Mouse (Mus musculus): ENCODE measurements around the gene Tecta. TPM values are rescaled to one million over a fixed set of nuclear protein-coding genes. Genes with fewer than 3 reads are reported as not detected.

Gene Tecta
- polyA plus RNA-seq, 1 experiment from 2014 or later, result not detected

GRCm38 (mm10) chr9:42382628-42383347, 16.9 kb downstream of the Tecta start:
- Histone ChIP-seq H3K9ac (no peak overlapping the region), H3K4me3 (no peak overlapping the region), H3K4me2 (no peak overlapping the region), H3K4me1 (no peaks in the 10 kb centered on the region), H3K9me3 (no peaks in the 10 kb centered on the region), H3K36me3 (no peaks in the 10 kb centered on the region), H3K27ac (no peak overlapping the region), H3K27me3 (no peaks in the 10 kb centered on the region)
- 86% methylated on average over 8 of the region's 8 CpGs for WGBS
- ATAC-seq (ENCODE audit: borderline replicate concordance, extremely low read depth, low FRiP score, low TSS enrichment), result no peak

- WGBS, result 75% methylated on average over 5 of the region's 5 CpGs
- no peak overlapping the region for H3K4me3 ChIP-seq
- H3K36me3 ChIP-seq, result no peaks in the 10 kb centered on the region
- no peaks in the 10 kb centered on the region for H3K9me3 ChIP-seq
- H3K4me1 ChIP-seq, result no peaks in the 10 kb centered on the region
- no peak overlapping the region for H3K4me2 ChIP-seq
- no peak overlapping the region for H3K9ac ChIP-seq
- H3K27ac ChIP-seq, result no peak overlapping the region
- no peaks in the 10 kb centered on the region for H3K27me3 ChIP-seq
- no peak for ATAC-seq (ENCODE audit: borderline replicate concordance, extremely low read depth, low FRiP score, low TSS enrichment)
Observed at GRCm38 (mm10) chr9:42382063-42382462, 17.7 kb downstream of the Tecta start.

DNA sequence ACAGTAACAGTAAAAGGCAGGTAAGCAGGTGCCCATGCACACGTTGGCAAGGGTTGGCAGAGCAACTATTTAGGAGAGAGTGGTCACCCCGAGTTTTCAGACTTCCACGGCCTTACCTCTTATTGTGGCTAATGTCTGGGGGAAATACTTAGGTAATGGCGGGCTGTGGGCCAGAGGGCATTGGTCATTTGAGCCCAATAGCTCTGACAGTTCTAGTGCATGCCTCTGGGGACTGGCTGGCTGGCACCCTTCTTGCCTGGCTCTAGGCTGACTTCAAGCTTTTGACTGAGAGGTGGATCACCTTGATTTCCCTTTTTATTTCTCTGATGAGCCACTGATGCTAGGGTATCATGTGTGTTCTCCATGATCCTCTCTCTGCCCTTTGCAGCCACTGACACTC, 21.7 kb downstream of the Tecta start:
- Histone ChIP-seq H3K4me3 (no peak overlapping the region), H3K4me2 (no peak overlapping the region), H3K9ac (no peak overlapping the region), H3K27ac (no peak overlapping the region), H3K9me3 (no peaks in the 10 kb centered on the region), H3K27me3 (no peaks in the 10 kb centered on the region), H3K36me3 (no peaks in the 10 kb centered on the region), H3K4me1 (no peaks in the 10 kb centered on the region)
- WGBS, result 89% methylated on average over 4 of the region's 4 CpGs
- ATAC-seq (ENCODE audit: borderline replicate concordance, extremely low read depth, low FRiP score, low TSS enrichment), result no peak

GRCm38 (mm10) chr9:42377656-42378055, 22.1 kb downstream of the Tecta start:
- no peaks in the 10 kb centered on the region for H3K27me3 ChIP-seq
- ATAC-seq (ENCODE audit: borderline replicate concordance, extremely low read depth, low FRiP score, low TSS enrichment), result no peak
- WGBS, result 95% methylated on average over 15 of the region's 15 CpGs
- H3K9ac ChIP-seq, result no peak overlapping the region
- no peaks in the 10 kb centered on the region for H3K4me1 ChIP-seq
- no peak overlapping the region for H3K4me3 ChIP-seq
- H3K9me3 ChIP-seq, result no peaks in the 10 kb centered on the region
- no peak overlapping the region for H3K4me2 ChIP-seq
- no peak overlapping the region for H3K27ac ChIP-seq
- H3K36me3 ChIP-seq, result no peaks in the 10 kb centered on the region

- no peak for ATAC-seq (ENCODE audit: borderline replicate concordance, extremely low read depth, low FRiP score, low TSS enrichment)
- Histone ChIP-seq H3K4me1 (no peaks in the 10 kb centered on the region), H3K27ac (no peak overlapping the region), H3K4me2 (no peak overlapping the region), H3K9me3 (no peaks in the 10 kb centered on the region), H3K27me3 (no peaks in the 10 kb centered on the region), H3K36me3 (no peaks in the 10 kb centered on the region), H3K9ac (no peak overlapping the region), H3K4me3 (no peak overlapping the region)
- WGBS, result 54% methylated on average over 6 of the region's 6 CpGs
Observed at GRCm38 (mm10) chr9:42371670-42372368, 27.9 kb downstream of the Tecta start.

GRCm38 (mm10) chr9:42357585-42357984, 42.1 kb downstream of the Tecta start:
- Histone ChIP-seq H3K9me3 (no peaks in the 10 kb centered on the region), H3K4me2 (no peak overlapping the region), H3K27ac (no peak overlapping the region), H3K4me3 (no peak overlapping the region), H3K27me3 (no peaks in the 10 kb centered on the region), H3K9ac (no peak overlapping the region), H3K4me1 (no peaks in the 10 kb centered on the region), H3K36me3 (no peaks in the 10 kb centered on the region)
- no peak for ATAC-seq (ENCODE audit: borderline replicate concordance, extremely low read depth, low FRiP score, low TSS enrichment)
- WGBS, result 77% methylated on average over 4 of the region's 4 CpGs

GRCm38 (mm10) chr9:42354871-42355270, 44.9 kb downstream of the Tecta start:
- no peak for ATAC-seq (ENCODE audit: borderline replicate concordance, extremely low read depth, low FRiP score, low TSS enrichment)
- Histone ChIP-seq H3K27ac (no peak overlapping the region), H3K9ac (no peak overlapping the region), H3K27me3 (no peaks in the 10 kb centered on the region), H3K4me3 (no peak overlapping the region), H3K9me3 (no peaks in the 10 kb centered on the region), H3K4me2 (no peak overlapping the region), H3K36me3 (no peaks in the 10 kb centered on the region), H3K4me1 (no peaks in the 10 kb centered on the region)
- WGBS, result 66% methylated on average over 1 of the region's 1 CpGs

- H3K36me3 ChIP-seq, result no peaks in the 10 kb centered on the region
- no peak for ATAC-seq (ENCODE audit: borderline replicate concordance, extremely low read depth, low FRiP score, low TSS enrichment)
Observed at GRCm38 (mm10) chr9:42349791-42350190, 49.9 kb downstream of the Tecta start.

GRCm38 (mm10) chr9:42346297-42346696, 53.4 kb downstream of the Tecta start:
- Histone ChIP-seq H3K36me3 (no peaks in the 10 kb centered on the region), H3K9ac (no peak overlapping the region), H3K4me1 (no peaks in the 10 kb centered on the region), H3K9me3 (no peaks in the 10 kb centered on the region), H3K27me3 (no peaks in the 10 kb centered on the region), H3K4me2 (no peak overlapping the region), H3K4me3 (no peak overlapping the region), H3K27ac (no peak overlapping the region)
- ATAC-seq (ENCODE audit: borderline replicate concordance, extremely low read depth, low FRiP score, low TSS enrichment), result no peak

More at GRCm38 (mm10) chr9:42349791-42350190, 49.9 kb downstream of the Tecta start:
- WGBS, result 27% methylated on average over 7 of the region's 7 CpGs
- no peak overlapping the region for H3K4me3 ChIP-seq
- no peaks in the 10 kb centered on the region for H3K4me1 ChIP-seq
- no peak overlapping the region for H3K27ac ChIP-seq
- H3K9me3 ChIP-seq, result no peaks in the 10 kb centered on the region
- no peak overlapping the region for H3K9ac ChIP-seq
- H3K4me2 ChIP-seq, result no peak overlapping the region
- no peaks in the 10 kb centered on the region for H3K27me3 ChIP-seq

DNA sequence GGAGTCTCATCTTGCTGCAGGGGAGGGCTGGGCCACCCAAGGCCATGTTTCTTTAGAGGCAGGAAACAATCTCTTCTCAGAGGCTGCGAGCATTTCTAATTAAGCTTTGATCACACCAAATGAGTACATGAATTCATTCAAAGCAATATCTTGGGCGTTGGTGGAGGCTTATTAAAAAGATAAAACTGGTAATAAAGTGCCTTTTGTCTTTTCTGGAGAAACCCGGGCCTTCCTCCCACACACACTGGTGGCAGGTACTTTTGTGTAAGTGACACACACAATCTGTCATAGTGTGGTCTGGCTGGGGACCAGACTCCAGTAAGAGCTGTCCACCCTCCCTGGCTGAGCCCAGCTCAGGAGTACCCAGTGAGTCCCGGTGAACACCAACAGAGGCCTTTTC, 60.6 kb downstream of the Tecta start:
- Histone ChIP-seq H3K4me2 (no peak overlapping the region), H3K4me1 (no peaks in the 10 kb centered on the region), H3K27ac (no peak overlapping the region), H3K36me3 (no peaks in the 10 kb centered on the region), H3K9ac (no peak overlapping the region), H3K9me3 (no peaks in the 10 kb centered on the region), H3K4me3 (no peak overlapping the region), H3K27me3 (no peaks in the 10 kb centered on the region)
- no peak for ATAC-seq (ENCODE audit: borderline replicate concordance, extremely low read depth, low FRiP score, low TSS enrichment)
- WGBS, result 46% methylated on average over 4 of the region's 4 CpGs

GRCm38 (mm10) chr9:42337026-42337425, 62.7 kb downstream of the Tecta start:
- Histone ChIP-seq H3K4me3 (no peak overlapping the region), H3K9me3 (no peaks in the 10 kb centered on the region), H3K9ac (no peak overlapping the region), H3K4me2 (no peak overlapping the region), H3K27me3 (no peaks in the 10 kb centered on the region), H3K27ac (no peak overlapping the region), H3K36me3 (no peaks in the 10 kb centered on the region), H3K4me1 (no peaks in the 10 kb centered on the region)
- 72% methylated on average over 13 of the region's 13 CpGs for WGBS
- no peak for ATAC-seq (ENCODE audit: borderline replicate concordance, extremely low read depth, low FRiP score, low TSS enrichment)

DNA sequence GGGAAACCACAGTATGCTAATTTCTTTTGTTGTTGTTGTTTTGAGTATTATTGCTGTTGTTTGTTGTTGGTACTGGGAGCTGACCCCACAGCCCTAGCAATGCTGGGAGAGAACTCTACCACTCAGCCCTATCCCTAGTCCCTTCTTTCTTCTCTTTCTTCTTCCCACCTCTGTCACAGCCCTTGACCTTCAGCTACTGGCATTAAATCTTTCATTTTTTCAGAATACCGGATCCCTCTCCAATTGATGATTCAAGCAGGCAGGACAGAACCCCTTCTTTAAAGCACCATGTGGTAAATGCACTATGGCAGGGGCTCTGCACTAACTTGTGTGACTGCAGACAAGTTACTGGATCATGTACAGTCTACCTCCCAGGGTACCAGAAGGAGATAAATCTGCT, 63.2 kb downstream of the Tecta start:
- Histone ChIP-seq H3K36me3 (no peaks in the 10 kb centered on the region), H3K9ac (no peak overlapping the region), H3K27ac (no peak overlapping the region), H3K4me1 (no peaks in the 10 kb centered on the region), H3K4me2 (no peak overlapping the region), H3K4me3 (no peak overlapping the region), H3K9me3 (no peaks in the 10 kb centered on the region), H3K27me3 (no peaks in the 10 kb centered on the region)
- WGBS, result 85% methylated on average over 1 of the region's 1 CpGs
- ATAC-seq (ENCODE audit: borderline replicate concordance, extremely low read depth, low FRiP score, low TSS enrichment), result no peak

Measured in lung, embryonic 15.5 days (tissue).